Mouse (Mus musculus) hematopoietic multipotent progenitor cell, adult 10-12 weeks (in vitro differentiated cells): ENCODE measurements around the gene Olfr142. TPM values are rescaled to one million over a fixed set of nuclear protein-coding genes. Genes with fewer than 3 reads are reported as not detected.

Experiments used
- polyA plus RNA-seq: library from polyadenylated mRNA; stranded (reverse); fragments of >175 nt; gene quantifications from 2 replicates; pipeline ENCODE4 v1.2.3, GENCODE M21; 2012; ENCODE audit warnings: low replicate concordance

The Olfr142 gene
- polyA plus RNA-seq: not detected in 2 replicates

GRCm38 (mm10) chr2:90257492-90257891 lies at the start of gene Olfr142:
Gene Olfr142, minus strand, starts transcription at chr2:90257592.

GRCm38 (mm10) chr2:90292741-90293140 lies 35.3 kb upstream of the Olfr142 start, which contains the start of gene Olfr1272:
Gene Olfr1272, minus strand, starts transcription at chr2:90292841.

GRCm38 (mm10) chr2:90270932-90271331 lies 13.5 kb upstream of the Olfr142 start, which contains the start of gene Olfr1271:
Gene Olfr1271, minus strand, starts transcription at chr2:90271032.

GRCm38 (mm10) chr2:90224393-90224792 lies 33.0 kb downstream of the Olfr142 start, which contains the start of gene Olfr1506:
Gene Olfr1506, minus strand, starts transcription at chr2:90224493.

Other genes with a start within 250 kb of the Olfr142 start
- not detected in 2 replicates for gene Olfr1263, start 245.5 kb downstream of the Olfr142 start, polyA plus RNA-seq
- not detected in 2 replicates for gene Olfr1264, start 232.0 kb downstream of the Olfr142 start, polyA plus RNA-seq
- not detected in 2 replicates for gene Olfr1265, start 222.3 kb downstream of the Olfr142 start, polyA plus RNA-seq
- not detected in 2 replicates for gene Olfr140, start 194.0 kb downstream of the Olfr142 start, polyA plus RNA-seq
- gene Olfr1269, start 136.2 kb downstream of the Olfr142 start, polyA plus RNA-seq: not detected in 2 replicates
- not detected in 2 replicates for gene Olfr32, start 115.3 kb downstream of the Olfr142 start, polyA plus RNA-seq
- gene Olfr1270, start 104.5 kb downstream of the Olfr142 start, polyA plus RNA-seq: not detected in 2 replicates
- not detected in 2 replicates for gene Olfr1506, start 33.1 kb downstream of the Olfr142 start, polyA plus RNA-seq
- not detected in 2 replicates for gene Olfr1271, start 13.4 kb upstream of the Olfr142 start, polyA plus RNA-seq
- gene Olfr1272, start 35.2 kb upstream of the Olfr142 start, polyA plus RNA-seq: not detected in 2 replicates
- not detected in 2 replicates for gene Gm13769, start 64.6 kb upstream of the Olfr142 start, polyA plus RNA-seq
- gene Olfr1274-ps, start 141.1 kb upstream of the Olfr142 start, polyA plus RNA-seq: not detected in 2 replicates